Mouse (Mus musculus): ENCODE data around the gene Zbtb14. TPM values are rescaled to one million over a fixed set of nuclear protein-coding genes. Genes with fewer than 3 reads are reported as not detected.

Gene Zbtb14
- polyA plus RNA-seq (2015; fragmentation: Nextera tagmentation; extraction: Ambion mirVana) = 7.8 and 8.4 TPM in 2 replicates

DNA sequence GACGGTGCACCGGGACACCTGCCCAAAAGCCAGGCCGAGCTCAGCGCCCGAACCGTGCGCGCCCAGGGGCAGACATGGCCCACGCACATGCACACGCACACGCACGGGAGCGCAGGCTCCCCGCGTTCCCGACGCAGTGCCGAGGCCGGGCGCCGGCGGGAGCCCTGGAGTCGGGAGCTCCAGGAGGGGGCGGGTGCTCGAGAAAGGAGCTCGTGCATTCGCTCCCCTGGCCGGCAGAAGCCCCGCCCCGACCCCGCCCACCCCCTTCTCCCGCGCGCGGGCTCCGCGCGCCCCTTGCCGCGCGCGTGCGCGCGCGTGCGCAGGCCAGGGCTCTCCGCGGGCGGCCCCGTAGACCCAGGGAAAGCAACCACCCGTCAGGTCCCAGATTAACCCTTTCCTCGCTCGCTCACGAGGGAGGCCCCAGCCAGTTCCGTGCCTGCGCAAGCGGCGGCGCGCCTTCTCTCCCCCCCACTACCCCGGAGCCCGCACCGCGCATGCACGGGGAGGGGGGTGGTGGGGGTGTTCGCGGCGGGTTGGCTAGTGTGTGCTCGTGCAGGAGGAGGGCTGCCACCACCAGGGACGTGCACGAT lies at the start of gene Zbtb14:
Gene Zbtb14 (plus strand): TSS at position 540 of the 590 bp plus-strand sequence.
- Histone ChIP-seq H3K4me1 (replicated peaks) (peaks cover 19% of the 10 kb centered on the region), H3K4me3 (replicated peaks) (peak within 1 kb of the TSS; percentile 83), H3K27ac (replicated peaks) (peak within 1 kb of the TSS; percentile 96), H3K36me3 (replicated peaks) (peaks cover 13% of the 10 kb centered on the region), H3K27me3 (no peaks in the 10 kb centered on the region), H3K9ac (peak within 1 kb of the TSS; percentile 87), H3K9me3 (replicated peaks) (no peaks in the 10 kb centered on the region), H3K4me2 (peak within 1 kb of the TSS; percentile 95)
- peak; percentile 88 for ATAC-seq (ENCODE audit: insufficient read depth)
- WGBS (ENCODE audit: insufficient replicate concordance) = under 1% methylated on average over 51 of the region's 72 CpGs

DNA sequence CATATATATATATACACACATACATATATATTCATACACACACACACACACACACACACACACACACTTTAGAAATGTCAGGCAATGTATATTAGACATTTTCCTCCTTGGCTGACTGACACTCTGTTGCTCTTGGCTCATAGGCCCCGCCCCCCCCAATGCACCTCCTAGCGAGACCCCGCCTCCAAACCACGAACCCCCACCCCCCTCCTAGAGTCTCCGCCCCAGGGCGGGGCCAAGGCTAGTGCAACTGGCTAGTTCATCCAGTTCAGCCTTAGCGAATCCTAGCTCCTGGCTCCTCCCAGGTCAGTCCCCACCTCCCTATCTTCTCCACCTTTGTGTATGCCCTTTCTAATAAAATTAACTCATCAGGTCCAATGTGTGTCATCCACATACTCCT lies 36.8 kb upstream of the Zbtb14 start:
- 58% methylated on average over 7 of the region's 7 CpGs for WGBS (ENCODE audit: insufficient replicate concordance)
- no peak for ATAC-seq (ENCODE audit: insufficient read depth)
- Histone ChIP-seq H3K9ac (no peak overlapping the region), H3K27ac (replicated peaks) (no peak overlapping the region), H3K27me3 (no peaks in the 10 kb centered on the region), H3K4me1 (replicated peaks) (no peaks in the 10 kb centered on the region), H3K36me3 (replicated peaks) (no peaks in the 10 kb centered on the region), H3K4me2 (no peak overlapping the region), H3K4me3 (replicated peaks) (no peak overlapping the region), H3K9me3 (replicated peaks) (no peaks in the 10 kb centered on the region)

DNA sequence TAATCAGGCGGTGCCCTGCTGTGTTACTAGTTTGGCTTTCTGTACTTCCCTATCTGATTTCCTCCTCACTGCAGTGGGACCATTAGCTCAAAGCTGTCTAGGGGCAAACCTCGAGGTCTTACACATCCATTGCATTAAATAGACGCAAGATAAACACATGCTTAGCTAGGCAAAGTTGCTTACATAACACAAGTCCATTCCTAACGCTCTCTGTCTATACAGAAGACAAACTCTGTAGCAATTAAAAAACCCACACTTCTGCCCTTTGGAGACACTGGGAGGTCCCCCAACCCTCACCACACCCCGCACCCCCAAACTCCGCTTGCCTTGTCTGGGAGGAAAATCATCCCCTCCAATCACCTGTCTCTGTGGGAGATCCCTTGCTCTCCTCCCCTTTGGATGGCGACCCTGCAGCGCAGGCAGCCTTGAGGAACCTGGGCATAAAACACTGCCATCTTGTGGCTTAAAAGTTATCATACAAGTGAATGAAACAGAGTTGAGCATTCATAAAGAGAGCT lies 33.8 kb upstream of the Zbtb14 start:
- H3K4me3 ChIP-seq (replicated peaks) = no peak overlapping the region
- no peak overlapping the region for H3K27ac ChIP-seq (replicated peaks)
- ATAC-seq (ENCODE audit: insufficient read depth) = no peak
- H3K4me2 ChIP-seq = no peak overlapping the region
- H3K27me3 ChIP-seq = no peaks in the 10 kb centered on the region
- WGBS (ENCODE audit: insufficient replicate concordance) = 9% methylated on average over 8 of the region's 8 CpGs
- no peaks in the 10 kb centered on the region for H3K36me3 ChIP-seq (replicated peaks)
- H3K9ac ChIP-seq = no peak overlapping the region
- H3K4me1 ChIP-seq (replicated peaks) = no peaks in the 10 kb centered on the region
- H3K9me3 ChIP-seq (replicated peaks) = no peaks in the 10 kb centered on the region

GRCm38 (mm10) chr17:69365049-69365448 lies 17.8 kb upstream of the Zbtb14 start:
- WGBS (ENCODE audit: insufficient replicate concordance) = 67% methylated on average over 3 of the region's 3 CpGs
- no peak for ATAC-seq (ENCODE audit: insufficient read depth)
- no peak overlapping the region for H3K27ac ChIP-seq (replicated peaks)
- H3K27me3 ChIP-seq = no peaks in the 10 kb centered on the region
- no peak overlapping the region for H3K9ac ChIP-seq
- H3K4me2 ChIP-seq = no peak overlapping the region
- no peaks in the 10 kb centered on the region for H3K9me3 ChIP-seq (replicated peaks)
- no peaks in the 10 kb centered on the region for H3K36me3 ChIP-seq (replicated peaks)
- no peak overlapping the region for H3K4me3 ChIP-seq (replicated peaks)
- no peaks in the 10 kb centered on the region for H3K4me1 ChIP-seq (replicated peaks)

GRCm38 (mm10) chr17:69380838-69381237 lies 2.0 kb upstream of the Zbtb14 start:
- H3K27ac ChIP-seq (replicated peaks) = no peak overlapping the region
- H3K27me3 ChIP-seq = no peaks in the 10 kb centered on the region
- H3K4me1 ChIP-seq (replicated peaks) = peaks cover 19% of the 10 kb centered on the region
- no peaks in the 10 kb centered on the region for H3K9me3 ChIP-seq (replicated peaks)
- WGBS (ENCODE audit: insufficient replicate concordance) = 87% methylated on average over 8 of the region's 8 CpGs
- no peak overlapping the region for H3K4me3 ChIP-seq (replicated peaks)
- H3K4me2 ChIP-seq = no peak overlapping the region
- no peak for ATAC-seq (ENCODE audit: insufficient read depth)
- no peak overlapping the region for H3K9ac ChIP-seq
- no peaks in the 10 kb centered on the region for H3K36me3 ChIP-seq (replicated peaks)

- peak overlapping the region; percentile 95 for H3K4me2 ChIP-seq
- H3K4me1 ChIP-seq (replicated peaks) = peaks cover 19% of the 10 kb centered on the region
- WGBS (ENCODE audit: insufficient replicate concordance) = under 1% methylated on average over 107 of the region's 128 CpGs
- peak; percentile 71 for ATAC-seq (ENCODE audit: insufficient read depth)
- peak overlapping the region; percentile 87 for H3K9ac ChIP-seq
- H3K27me3 ChIP-seq = no peaks in the 10 kb centered on the region
- peak overlapping the region; percentile 83 for H3K4me3 ChIP-seq (replicated peaks)
- H3K9me3 ChIP-seq (replicated peaks) = no peaks in the 10 kb centered on the region
- H3K27ac ChIP-seq (replicated peaks) = peak overlapping the region; percentile 96
- peaks cover 21% of the 10 kb centered on the region for H3K36me3 ChIP-seq (replicated peaks)
Measured at GRCm38 (mm10) chr17:69383201-69383940, 521 bp downstream of the Zbtb14 start.

DNA sequence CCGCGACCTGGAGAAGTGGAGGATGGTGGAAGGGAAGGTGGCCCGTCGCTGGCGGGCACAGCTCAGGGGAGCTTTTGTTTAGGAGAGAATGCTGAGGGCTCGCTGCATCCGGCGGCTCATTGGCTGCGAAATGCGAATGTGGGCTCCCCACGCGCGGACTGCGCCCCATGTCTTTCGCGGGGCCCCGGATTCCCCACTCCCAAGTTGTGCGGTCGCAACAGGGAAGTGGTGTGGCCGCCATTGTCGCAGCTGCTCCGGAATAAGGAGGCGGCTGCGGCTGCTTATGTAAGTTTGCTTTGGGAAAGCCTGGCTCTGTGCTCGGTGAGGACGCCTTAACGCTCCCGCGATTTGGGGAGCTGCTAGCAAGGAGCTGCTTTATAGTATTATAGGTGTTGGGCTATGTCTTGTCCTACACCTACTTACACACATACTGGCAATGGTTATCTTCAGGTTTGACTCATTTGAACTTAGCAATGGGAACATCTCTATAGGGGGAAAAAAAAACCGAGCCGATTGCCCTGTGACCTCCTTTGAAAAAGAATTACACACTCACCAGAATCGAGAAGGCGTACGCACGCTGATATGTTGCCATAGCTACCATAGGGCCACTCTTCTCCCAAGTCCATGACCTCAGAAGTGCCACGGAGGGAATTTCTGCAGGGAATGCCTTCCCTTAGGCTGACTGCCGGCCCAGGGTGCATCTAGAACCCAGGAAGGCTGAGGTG lies 1.3 kb downstream of the Zbtb14 start:
- WGBS (ENCODE audit: insufficient replicate concordance) = under 1% methylated on average over 37 of the region's 37 CpGs
- Histone ChIP-seq H3K36me3 (replicated peaks) (peaks cover 22% of the 10 kb centered on the region), H3K4me2 (peak overlapping the region; percentile 95), H3K4me3 (replicated peaks) (peak overlapping the region; percentile 83), H3K27me3 (no peaks in the 10 kb centered on the region), H3K27ac (replicated peaks) (peak overlapping the region; percentile 96), H3K4me1 (replicated peaks) (peaks cover 19% of the 10 kb centered on the region), H3K9ac (peak overlapping the region; percentile 87), H3K9me3 (replicated peaks) (no peaks in the 10 kb centered on the region)
- 0 out of 2 replicates have a peak, but pooled peaks have one; percentile 7 for ATAC-seq (ENCODE audit: insufficient read depth)

- peak overlapping the region; percentile 74 for H3K4me2 ChIP-seq
- H3K9me3 ChIP-seq (replicated peaks) = no peaks in the 10 kb centered on the region
- H3K27ac ChIP-seq (replicated peaks) = peak overlapping the region; percentile 79
- H3K27me3 ChIP-seq = no peaks in the 10 kb centered on the region
- peaks cover 28% of the 10 kb centered on the region for H3K4me1 ChIP-seq (replicated peaks)
- H3K9ac ChIP-seq = peak overlapping the region; percentile 64
- no peaks in the 10 kb centered on the region for H3K36me3 ChIP-seq (replicated peaks)
- peak overlapping the region; percentile 50 for H3K4me3 ChIP-seq (replicated peaks)
- ATAC-seq (ENCODE audit: insufficient read depth) = peak; percentile 68
- WGBS (ENCODE audit: insufficient replicate concordance) = 9% methylated on average over 16 of the region's 16 CpGs
Measured at GRCm38 (mm10) chr17:69396147-69397033, 13.5 kb downstream of the Zbtb14 start.

DNA sequence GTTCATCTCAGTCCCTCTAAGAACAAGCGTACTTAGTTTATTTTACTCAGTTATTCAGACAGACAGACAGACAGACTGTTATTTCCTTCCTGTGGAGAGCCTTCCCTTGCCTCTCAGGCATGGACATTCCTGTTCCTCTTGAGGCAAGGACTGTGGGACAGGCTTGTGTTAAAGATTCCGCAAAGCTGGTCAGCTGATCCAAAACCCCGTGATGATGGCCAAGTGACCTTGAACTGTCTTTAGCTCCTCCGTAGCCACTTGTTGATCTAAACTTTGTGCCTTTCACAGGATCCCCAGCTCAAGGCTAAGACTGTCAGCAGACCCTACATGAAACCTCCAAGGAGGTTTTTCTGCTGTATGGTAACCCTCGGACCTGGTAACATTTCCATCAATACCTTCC lies 14.3 kb downstream of the Zbtb14 start:
- Histone ChIP-seq H3K27me3 (no peaks in the 10 kb centered on the region), H3K9ac (no peak overlapping the region), H3K4me3 (replicated peaks) (no peak overlapping the region), H3K4me2 (peak overlapping the region; percentile 74), H3K36me3 (replicated peaks) (no peaks in the 10 kb centered on the region), H3K4me1 (replicated peaks) (peaks cover 28% of the 10 kb centered on the region), H3K9me3 (replicated peaks) (no peaks in the 10 kb centered on the region), H3K27ac (replicated peaks) (peak overlapping the region; percentile 57; the same call in 1 of the 2 replicates)
- 48% methylated on average over 5 of the region's 5 CpGs for WGBS (ENCODE audit: insufficient replicate concordance)
- ATAC-seq (ENCODE audit: insufficient read depth) = 0 out of 2 replicates have a peak, but pooled peaks have one; percentile 10

DNA sequence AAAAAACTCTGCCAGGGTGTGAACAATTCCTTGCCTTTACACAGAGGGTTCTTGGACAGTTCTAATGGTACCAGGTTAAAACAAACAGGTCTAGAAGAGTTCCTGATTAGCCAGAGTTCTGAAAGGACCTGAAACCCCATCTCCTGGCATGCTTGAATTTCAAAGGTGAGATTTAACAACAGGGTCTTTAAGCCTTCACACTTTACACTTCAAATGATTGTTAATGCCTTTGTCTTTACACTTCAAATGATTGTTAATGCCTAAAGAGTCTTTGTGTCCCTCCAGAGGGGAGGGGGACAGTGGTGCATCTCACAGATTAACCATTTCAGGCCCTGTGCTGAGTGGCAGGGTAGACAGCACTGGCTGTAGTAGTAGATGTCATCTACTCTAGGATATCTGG lies 15.2 kb downstream of the Zbtb14 start:
- Histone ChIP-seq H3K27me3 (no peaks in the 10 kb centered on the region), H3K9ac (no peak overlapping the region), H3K4me3 (replicated peaks) (no peak overlapping the region), H3K9me3 (replicated peaks) (no peaks in the 10 kb centered on the region), H3K4me1 (replicated peaks) (peaks cover 28% of the 10 kb centered on the region), H3K4me2 (no peak overlapping the region), H3K36me3 (replicated peaks) (no peaks in the 10 kb centered on the region), H3K27ac (replicated peaks) (peak overlapping the region; percentile 14; the same call in 1 of the 2 replicates)
- no peak for ATAC-seq (ENCODE audit: insufficient read depth)
